Mouse (Mus musculus): ENCODE results near the gene Tmem63a. TPM values are rescaled to one million over a fixed set of nuclear protein-coding genes. Genes with fewer than 3 reads are reported as not detected.

Gene Tmem63a
- polyA plus RNA-seq, 1 experiment from 2014 or later = 5.2 TPM

GRCm38 (mm10) chr1:180992142-180992541, 50.0 kb downstream of the Tmem63a start:
- WGBS (ENCODE audit: insufficient replicate concordance) = 38% methylated on average over 3 of the region's 3 CpGs
- Histone ChIP-seq H3K36me3 (no peaks in the 10 kb centered on the region), H3K9me3 (replicated peaks) (no peaks in the 10 kb centered on the region), H3K4me2 (no peak overlapping the region), H3K27me3 (0 out of 2 replicates have a peak, but pooled peaks cover 9% of the 10 kb centered on the region), H3K4me1 (replicated peaks) (no peaks in the 10 kb centered on the region), H3K9ac (no peak overlapping the region), H3K4me3 (replicated peaks) (no peak overlapping the region), H3K27ac (no peak overlapping the region)
- DNase-seq (no peak), ATAC-seq (ENCODE audit: low read depth) (no peak)

GRCm38 (mm10) chr1:181000501-181001092, 58.5 kb downstream of the Tmem63a start:
- Histone ChIP-seq H3K9ac (no peak overlapping the region), H3K4me3 (replicated peaks) (no peak overlapping the region), H3K4me2 (no peak overlapping the region), H3K27me3 (no peaks in the 10 kb centered on the region), H3K4me1 (replicated peaks) (0 out of 2 replicates have a peak, but pooled peaks cover 6% of the 10 kb centered on the region), H3K36me3 (no peaks in the 10 kb centered on the region), H3K27ac (no peak overlapping the region), H3K9me3 (replicated peaks) (no peaks in the 10 kb centered on the region)
- peak; percentile 47; the same call in 1 of the 2 replicates for ATAC-seq (ENCODE audit: low read depth)
- no peak for DNase-seq
- 56% methylated on average over 10 of the region's 10 CpGs for WGBS (ENCODE audit: insufficient replicate concordance)

DNA sequence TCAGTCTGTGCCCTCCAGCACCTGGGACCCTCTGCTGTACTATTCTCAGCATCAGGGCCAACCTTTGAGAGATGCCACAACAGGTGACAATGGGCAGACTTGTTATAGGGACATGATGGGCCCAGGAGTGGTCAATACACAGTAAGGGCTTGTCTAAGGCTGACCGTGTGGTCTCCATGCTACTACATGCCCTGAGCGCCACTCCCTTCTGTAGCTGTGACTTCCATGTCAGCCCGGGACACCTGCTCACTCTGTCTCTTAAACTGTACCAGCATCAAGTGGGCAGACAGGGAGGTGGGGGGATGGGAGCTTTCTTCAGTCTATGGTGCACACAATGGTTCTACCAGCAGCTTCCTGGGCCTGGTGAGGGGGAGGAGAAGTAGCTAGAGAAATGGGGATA, 59.1 kb downstream of the Tmem63a start:
- Histone ChIP-seq H3K27ac (no peak overlapping the region), H3K9ac (no peak overlapping the region), H3K4me1 (replicated peaks) (0 out of 2 replicates have a peak, but pooled peaks cover 6% of the 10 kb centered on the region), H3K27me3 (no peaks in the 10 kb centered on the region), H3K4me2 (no peak overlapping the region), H3K9me3 (replicated peaks) (no peaks in the 10 kb centered on the region), H3K36me3 (no peaks in the 10 kb centered on the region), H3K4me3 (replicated peaks) (no peak overlapping the region)
- 72% methylated on average over 3 of the region's 3 CpGs for WGBS (ENCODE audit: insufficient replicate concordance)
- no peak for DNase-seq
- ATAC-seq (ENCODE audit: low read depth) = no peak

DNA sequence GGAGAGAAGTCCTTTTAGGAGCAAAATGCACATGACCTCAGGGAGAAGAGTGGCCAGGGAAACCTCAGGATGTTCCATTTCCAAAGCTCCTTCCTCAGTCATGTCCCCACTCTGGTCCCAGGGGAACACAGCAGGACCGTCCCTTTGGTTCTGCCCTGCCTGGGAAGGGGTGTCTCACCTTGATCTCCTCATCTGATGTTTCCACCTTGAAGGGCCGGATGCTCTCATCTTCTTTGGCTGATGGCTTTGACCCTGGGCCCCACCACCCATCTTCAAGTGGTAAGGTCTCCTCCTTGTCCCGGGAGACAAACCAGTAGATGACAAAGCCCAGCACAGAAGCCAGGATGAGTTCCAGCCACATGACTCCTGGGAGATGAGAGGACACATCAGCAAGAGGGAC, 59.5 kb downstream of the Tmem63a start:
- Histone ChIP-seq H3K9me3 (replicated peaks) (no peaks in the 10 kb centered on the region), H3K9ac (no peak overlapping the region), H3K4me1 (replicated peaks) (0 out of 2 replicates have a peak, but pooled peaks cover 6% of the 10 kb centered on the region), H3K27me3 (no peaks in the 10 kb centered on the region), H3K4me2 (no peak overlapping the region), H3K36me3 (no peaks in the 10 kb centered on the region), H3K27ac (no peak overlapping the region), H3K4me3 (replicated peaks) (no peak overlapping the region)
- DNase-seq = no peak
- ATAC-seq (ENCODE audit: low read depth) = no peak
- 59% methylated on average over 3 of the region's 3 CpGs for WGBS (ENCODE audit: insufficient replicate concordance)

GRCm38 (mm10) chr1:181003790-181004189, 61.6 kb downstream of the Tmem63a start:
- H3K4me1 ChIP-seq (replicated peaks) = 0 out of 2 replicates have a peak, but pooled peaks cover 6% of the 10 kb centered on the region
- no peak overlapping the region for H3K27ac ChIP-seq
- no peak overlapping the region for H3K4me3 ChIP-seq (replicated peaks)
- no peak overlapping the region for H3K9ac ChIP-seq
- 53% methylated on average over 2 of the region's 2 CpGs for WGBS (ENCODE audit: insufficient replicate concordance)
- H3K36me3 ChIP-seq = no peaks in the 10 kb centered on the region
- no peaks in the 10 kb centered on the region for H3K27me3 ChIP-seq
- no peak overlapping the region for H3K4me2 ChIP-seq
- DNase-seq = no peak
- no peaks in the 10 kb centered on the region for H3K9me3 ChIP-seq (replicated peaks)
- no peak for ATAC-seq (ENCODE audit: low read depth)

- Histone ChIP-seq H3K27me3 (no peaks in the 10 kb centered on the region), H3K36me3 (no peaks in the 10 kb centered on the region), H3K4me1 (replicated peaks) (peaks cover 13% of the 10 kb centered on the region), H3K4me3 (replicated peaks) (no peak overlapping the region), H3K9ac (no peak overlapping the region), H3K9me3 (replicated peaks) (no peaks in the 10 kb centered on the region), H3K4me2 (no peak overlapping the region), H3K27ac (peak overlapping the region; percentile 13; the same call in 1 of the 2 replicates)
- no peak for DNase-seq
- WGBS (ENCODE audit: insufficient replicate concordance) = 58% methylated on average over 8 of the region's 8 CpGs
- peak; percentile 50 for ATAC-seq (ENCODE audit: low read depth)
Measured at GRCm38 (mm10) chr1:181005331-181005730, 63.2 kb downstream of the Tmem63a start.

DNA sequence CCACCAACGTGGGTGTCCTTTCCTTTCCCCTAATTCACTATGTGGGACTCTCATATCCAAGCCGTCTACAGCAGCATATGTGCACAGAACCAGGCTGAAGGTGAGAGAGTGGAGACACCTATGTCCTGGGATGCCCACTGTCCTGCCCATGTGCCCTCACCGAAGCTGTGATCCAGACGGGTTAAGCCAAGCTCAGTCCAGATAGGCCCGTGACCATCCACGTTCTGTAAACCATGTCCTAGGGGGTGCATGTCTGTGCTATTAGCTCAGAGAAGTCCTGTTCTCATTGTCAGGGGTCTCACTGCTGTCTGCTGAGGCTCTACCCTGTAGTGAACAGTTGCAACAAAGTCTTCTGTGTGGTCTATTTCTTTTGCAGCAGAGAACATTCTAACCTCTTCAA, 65.7 kb downstream of the Tmem63a start:
- Histone ChIP-seq H3K27ac (no peak overlapping the region), H3K27me3 (peaks cover 4% of the 10 kb centered on the region; the same call in 1 of the 2 replicates), H3K9ac (no peak overlapping the region), H3K9me3 (replicated peaks) (no peaks in the 10 kb centered on the region), H3K4me3 (replicated peaks) (no peak overlapping the region), H3K4me1 (replicated peaks) (peaks cover 14% of the 10 kb centered on the region), H3K4me2 (no peak overlapping the region), H3K36me3 (no peaks in the 10 kb centered on the region)
- 75% methylated on average over 6 of the region's 6 CpGs for WGBS (ENCODE audit: insufficient replicate concordance)
- no peak for ATAC-seq (ENCODE audit: low read depth)
- DNase-seq = no peak

DNA sequence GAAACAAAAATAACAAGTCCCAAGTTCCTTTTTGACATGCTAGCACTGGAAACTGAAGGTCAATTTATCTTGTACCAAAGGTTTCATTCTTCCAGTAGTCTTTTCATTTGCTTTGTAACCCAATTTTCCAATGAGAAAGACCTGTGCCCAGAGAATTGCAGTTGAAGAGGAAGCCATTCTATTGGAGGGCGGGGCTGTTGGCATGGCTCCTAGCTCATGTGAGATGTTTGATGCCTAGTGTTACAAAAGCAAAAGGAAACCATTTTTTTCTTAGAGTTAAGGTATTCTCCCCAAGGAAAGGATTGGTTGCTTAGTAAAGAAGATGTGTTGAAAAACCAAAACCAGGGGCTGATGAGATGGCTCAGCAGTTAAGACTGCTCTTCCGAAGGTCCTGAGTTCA, 66.1 kb downstream of the Tmem63a start:
- Histone ChIP-seq H3K4me1 (replicated peaks) (peaks cover 14% of the 10 kb centered on the region), H3K9me3 (replicated peaks) (no peaks in the 10 kb centered on the region), H3K4me2 (no peak overlapping the region), H3K27me3 (peaks cover 4% of the 10 kb centered on the region; the same call in 1 of the 2 replicates), H3K9ac (no peak overlapping the region), H3K36me3 (no peaks in the 10 kb centered on the region), H3K27ac (no peak overlapping the region), H3K4me3 (replicated peaks) (no peak overlapping the region)
- DNase-seq = no peak
- no peak for ATAC-seq (ENCODE audit: low read depth)
- 87% methylated on average over 2 of the region's 2 CpGs for WGBS (ENCODE audit: insufficient replicate concordance)

DNA sequence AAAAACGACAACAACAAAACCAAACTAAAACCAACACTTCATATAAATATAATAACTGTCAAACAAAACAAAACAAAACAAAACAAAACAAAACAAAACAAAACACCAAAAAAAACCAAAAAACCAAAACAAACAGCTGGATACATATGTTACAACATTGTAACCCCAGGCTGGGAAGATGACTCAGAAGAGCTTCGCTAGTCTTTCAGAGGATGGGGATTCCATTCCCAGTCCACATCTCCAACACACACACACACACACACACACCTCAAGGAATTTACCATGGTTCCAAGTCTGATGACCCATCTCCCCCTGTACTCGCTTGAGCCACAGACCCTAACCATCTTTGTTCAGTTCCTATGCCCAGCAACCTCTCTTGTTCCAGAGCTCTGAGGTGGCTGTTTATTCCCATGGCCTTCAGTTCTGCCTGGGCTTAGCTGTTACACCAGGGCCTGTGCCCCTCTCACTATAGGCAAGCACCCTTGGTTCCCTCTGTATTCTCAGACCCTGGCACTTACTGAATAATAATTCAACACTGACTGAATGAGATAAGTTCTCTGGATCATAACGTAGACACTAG, 67.0 kb downstream of the Tmem63a start:
- Histone ChIP-seq H3K9ac (no peak overlapping the region), H3K9me3 (replicated peaks) (no peaks in the 10 kb centered on the region), H3K4me3 (replicated peaks) (no peak overlapping the region), H3K36me3 (no peaks in the 10 kb centered on the region), H3K4me2 (no peak overlapping the region), H3K27me3 (peaks cover 7% of the 10 kb centered on the region; the same call in 1 of the 2 replicates), H3K27ac (no peak overlapping the region), H3K4me1 (replicated peaks) (peaks cover 14% of the 10 kb centered on the region)
- ATAC-seq (ENCODE audit: low read depth) = no peak
- 62% methylated on average over 4 of the region's 4 CpGs for WGBS (ENCODE audit: insufficient replicate concordance)
- no peak for DNase-seq

DNA sequence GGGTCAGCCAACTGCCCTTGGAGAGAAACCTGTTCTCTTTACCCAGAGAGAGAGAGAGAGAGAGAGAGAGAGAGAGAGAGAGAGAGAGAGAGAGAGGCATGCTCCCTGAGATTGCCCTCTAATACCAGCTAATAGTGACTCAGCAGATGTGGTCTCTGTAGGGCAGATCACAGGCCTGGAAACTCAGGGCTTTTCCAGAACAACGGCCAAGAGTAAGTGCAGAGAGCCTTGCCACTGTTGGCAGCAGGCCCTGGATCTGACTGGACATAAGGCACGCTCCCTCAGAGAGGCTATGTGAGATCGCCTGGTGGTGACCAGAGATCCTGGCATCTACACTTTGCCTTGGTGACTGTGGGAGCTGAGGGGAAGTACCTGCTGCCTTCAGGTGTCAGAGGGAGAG, 67.6 kb downstream of the Tmem63a start:
- ATAC-seq (ENCODE audit: low read depth) (no peak), DNase-seq (no peak)
- H3K9ac ChIP-seq = no peak overlapping the region
- H3K27me3 ChIP-seq = peaks cover 9% of the 10 kb centered on the region
- H3K4me3 ChIP-seq (replicated peaks) = no peak overlapping the region
- peaks cover 14% of the 10 kb centered on the region for H3K4me1 ChIP-seq (replicated peaks)
- no peaks in the 10 kb centered on the region for H3K9me3 ChIP-seq (replicated peaks)
- H3K4me2 ChIP-seq = no peak overlapping the region
- 64% methylated on average over 3 of the region's 3 CpGs for WGBS (ENCODE audit: insufficient replicate concordance)
- H3K27ac ChIP-seq = no peak overlapping the region
- no peaks in the 10 kb centered on the region for H3K36me3 ChIP-seq

GRCm38 (mm10) chr1:181010171-181010932, 68.2 kb downstream of the Tmem63a start:
- WGBS (ENCODE audit: insufficient replicate concordance) = 68% methylated on average over 4 of the region's 4 CpGs
- H3K36me3 ChIP-seq = no peaks in the 10 kb centered on the region
- no peak overlapping the region for H3K4me2 ChIP-seq
- H3K9ac ChIP-seq = no peak overlapping the region
- H3K27ac ChIP-seq = no peak overlapping the region
- H3K9me3 ChIP-seq (replicated peaks) = no peaks in the 10 kb centered on the region
- H3K27me3 ChIP-seq = peaks cover 14% of the 10 kb centered on the region
- H3K4me1 ChIP-seq (replicated peaks) = peaks cover 12% of the 10 kb centered on the region
- no peak for DNase-seq
- no peak overlapping the region for H3K4me3 ChIP-seq (replicated peaks)
- ATAC-seq (ENCODE audit: low read depth) = peak; percentile 17; the same call in 1 of the 2 replicates

All from liver, embryonic 13.5 days (tissue).